Mouse (Mus musculus) embryonic facial prominence, embryonic 12.5 days (tissue): ENCODE measurements around the gene Slc27a5. TPM values are rescaled to one million over a fixed set of nuclear protein-coding genes. Genes with fewer than 3 reads are reported as not detected.

ENCODE experiments used
- ATAC-seq: fragments of 200-750 bp; cut with Nextera tagmentation; 2 replicates; pipeline ENCODE4 v1.8.0; 2017; ENCODE audit not compliant: insufficient number of reproducible peaks, insufficient read depth, low FRiP score, low TSS enrichment
- H3K27ac ChIP-seq: fragments of 300-500 bp; sonication (generic); 2 replicates; pipeline ENCODE4 v1.5.1; 2016; ENCODE audit warnings: mild to moderate bottlenecking
- H3K27me3 ChIP-seq: fragments of 300-500 bp; sonication (generic); 2 replicates; pipeline ENCODE4 v1.6.1; 2016; ENCODE audit warnings: mild to moderate bottlenecking, moderate library complexity
- H3K36me3 ChIP-seq: fragments of 300-500 bp; sonication (generic); 2 replicates; pipeline ENCODE4 v1.6.1; 2016; ENCODE audit warnings: mild to moderate bottlenecking
- H3K4me1 ChIP-seq: fragments of 300-500 bp; sonication (generic); 2 replicates; pipeline ENCODE4 v1.6.1; 2016
- H3K4me2 ChIP-seq: fragments of 300-500 bp; sonication (generic); replicated peaks from 2 replicates; pipeline ENCODE4 v1.6.1; 2016; ENCODE audit warnings: mild to moderate bottlenecking, moderate library complexity
- H3K4me3 ChIP-seq: fragments of 300-500 bp; sonication (generic); 2 replicates; pipeline ENCODE4 v1.5.1; 2016; ENCODE audit warnings: mild to moderate bottlenecking
- H3K9ac ChIP-seq: fragments of 300-500 bp; sonication (generic); 2 replicates; pipeline ENCODE4 v1.6.1; 2016; ENCODE audit warnings: mild to moderate bottlenecking, moderate library complexity
- H3K9me3 ChIP-seq: fragments of 300-500 bp; sonication (generic); 2 replicates; pipeline ENCODE4 v1.6.1; 2016; ENCODE audit warnings: mild to moderate bottlenecking, moderate library complexity
- WGBS: fragments of 180-500 bp; shearing (Covaris S2); methylation state at CpG from one replicate; pipeline ENCODE4 v1.1.7; 2016; 5-methylcytosine and 5-hydroxymethylcytosine counted together
- polyA plus RNA-seq: library from polyadenylated mRNA; unstranded; fragments of >200 nt; fragmentation: Nextera tagmentation; extraction: Ambion mirVana; gene quantifications from 2 replicates; pipeline ENCODE4 v1.2.1, GENCODE M21; 2016

The Slc27a5 gene
- polyA plus RNA-seq, 1 experiment from 2014 or later = not detected

DNA sequence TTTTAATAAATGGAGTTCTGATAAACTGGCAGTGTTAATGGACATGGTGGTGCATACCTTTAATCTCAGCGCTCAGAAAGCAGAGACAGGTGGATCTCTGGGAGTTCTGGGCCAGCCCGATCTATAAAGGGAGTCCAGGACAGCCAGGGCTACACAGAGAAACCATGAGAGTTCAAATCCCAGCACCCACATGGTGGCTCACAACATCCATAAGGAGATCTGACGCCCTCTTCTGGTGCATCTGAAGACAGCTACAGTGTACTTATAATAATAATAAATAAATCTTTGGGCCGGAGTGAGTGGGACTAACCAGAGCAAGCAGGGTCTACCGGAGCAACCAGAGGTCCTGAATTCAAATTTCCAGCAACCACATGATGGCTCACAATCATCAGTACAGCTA lies 5.4 kb upstream of the Slc27a5 start:
- Histone ChIP-seq H3K4me1 (peaks cover 11% of the 10 kb centered on the region), H3K27me3 (peaks cover 15% of the 10 kb centered on the region), H3K4me3 (no peak overlapping the region), H3K9ac (no peak overlapping the region), H3K27ac (no peak overlapping the region), H3K36me3 (peaks cover 31% of the 10 kb centered on the region), H3K4me2 (no peak overlapping the region), H3K9me3 (no peaks in the 10 kb centered on the region)
- no peak for ATAC-seq
- 76% methylated on average over 5 of the region's 5 CpGs for WGBS

DNA sequence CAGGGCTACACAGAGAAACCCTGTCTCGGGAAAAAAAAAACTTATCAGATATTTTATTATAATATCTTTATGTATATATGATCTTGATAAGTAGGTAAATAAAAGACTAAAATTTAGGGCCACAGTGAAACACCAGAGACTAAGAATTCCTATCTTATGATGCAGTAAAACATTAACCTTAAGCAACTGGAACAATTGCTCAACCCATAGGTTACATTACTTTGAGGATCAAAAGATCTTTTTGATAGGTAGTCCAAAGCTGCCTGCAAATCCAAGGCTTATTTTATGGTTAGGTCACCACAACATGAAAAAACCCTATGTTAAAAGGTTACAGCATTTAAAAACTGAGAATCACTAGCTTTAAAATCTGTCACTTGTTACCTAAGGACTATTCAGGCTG lies 3.6 kb upstream of the Slc27a5 start:
- no peak overlapping the region for H3K4me3 ChIP-seq
- H3K27me3 ChIP-seq = no peaks in the 10 kb centered on the region
- H3K4me1 ChIP-seq = no peaks in the 10 kb centered on the region
- WGBS = 87% methylated on average over 1 of the region's 1 CpGs
- H3K27ac ChIP-seq = no peak overlapping the region
- H3K36me3 ChIP-seq = peaks cover 16% of the 10 kb centered on the region
- no peaks in the 10 kb centered on the region for H3K9me3 ChIP-seq
- H3K4me2 ChIP-seq = no peak overlapping the region
- no peak overlapping the region for H3K9ac ChIP-seq
- no peak for ATAC-seq

DNA sequence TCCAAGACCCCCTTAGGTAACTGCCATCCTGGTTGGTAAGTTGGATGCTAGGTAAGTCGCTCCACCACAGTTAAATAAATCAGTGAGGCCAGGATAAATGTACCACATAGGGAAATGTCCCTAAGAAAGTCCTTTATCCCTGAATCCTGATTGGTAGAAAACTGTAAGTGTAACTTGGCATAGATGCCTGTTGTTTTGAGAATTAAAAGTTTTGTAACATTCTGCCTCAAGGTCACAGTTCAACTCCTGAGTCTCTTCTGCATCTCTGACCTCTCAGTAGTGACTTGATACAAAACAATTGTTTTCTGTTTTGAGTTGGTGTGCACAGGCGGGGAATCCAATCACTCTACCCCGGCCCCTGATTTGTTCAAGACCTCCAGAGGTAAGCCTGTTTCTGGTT lies 859 bp upstream of the Slc27a5 start, which contains the start of gene Trim28:
Gene Trim28, plus strand, starts transcription at position 264 of the 400 bp plus-strand sequence.
- 74% methylated on average over 3 of the region's 3 CpGs for WGBS
- H3K27ac ChIP-seq = no peak within 1 kb of the TSS
- no peaks in the 10 kb centered on the region for H3K36me3 ChIP-seq
- no peaks in the 10 kb centered on the region for H3K9me3 ChIP-seq
- ATAC-seq = no peak
- H3K4me3 ChIP-seq = no peak within 1 kb of the TSS
- H3K27me3 ChIP-seq = no peaks in the 10 kb centered on the region
- H3K4me2 ChIP-seq = no peak within 1 kb of the TSS
- H3K9ac ChIP-seq = no peak within 1 kb of the TSS
- no peaks in the 10 kb centered on the region for H3K4me1 ChIP-seq

DNA sequence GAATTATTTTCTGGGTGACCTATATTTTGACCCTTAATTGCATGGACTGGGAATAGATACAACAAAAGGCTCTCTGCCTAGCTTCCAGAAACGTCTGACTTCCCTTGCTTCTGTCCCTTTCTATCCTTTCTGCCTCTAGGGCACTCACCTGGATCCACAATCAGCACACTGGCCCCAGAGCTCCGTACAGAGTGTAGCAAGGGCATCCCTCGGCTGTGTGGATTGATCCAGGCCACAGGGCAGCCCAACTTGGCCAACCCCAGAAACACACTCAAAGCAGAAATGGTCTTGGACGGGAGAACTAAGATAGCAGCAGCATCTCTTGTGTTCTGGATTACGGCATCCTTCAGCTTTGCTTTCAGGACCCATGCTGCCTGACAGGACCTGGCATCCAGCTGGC lies 762 bp downstream of the Slc27a5 start:
- Histone ChIP-seq H3K36me3 (no peaks in the 10 kb centered on the region), H3K4me3 (no peak overlapping the region), H3K9ac (no peak overlapping the region), H3K27ac (no peak overlapping the region), H3K27me3 (no peaks in the 10 kb centered on the region), H3K9me3 (no peaks in the 10 kb centered on the region), H3K4me1 (no peaks in the 10 kb centered on the region), H3K4me2 (no peak overlapping the region)
- ATAC-seq = no peak
- 63% methylated on average over 5 of the region's 5 CpGs for WGBS

DNA sequence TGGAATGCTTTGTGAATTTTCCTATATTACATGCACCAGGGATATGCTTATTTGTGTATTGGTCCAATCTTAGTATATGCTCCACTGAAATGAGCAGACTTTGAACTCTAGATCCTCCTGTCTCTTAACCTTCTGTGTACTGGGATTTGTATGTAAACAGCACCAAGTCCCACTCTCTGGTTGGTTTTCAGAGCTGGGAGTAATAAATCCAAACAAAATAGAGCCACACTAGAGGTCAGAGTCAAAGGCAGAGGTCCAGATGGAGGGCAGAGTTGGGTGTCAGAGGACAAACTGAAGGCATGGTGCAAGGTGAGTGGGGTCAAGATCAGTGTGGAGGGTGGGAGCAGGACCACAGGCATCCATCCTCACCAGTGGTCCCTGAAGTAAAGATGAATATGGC lies 2.1 kb downstream of the Slc27a5 start:
- Histone ChIP-seq H3K27me3 (no peaks in the 10 kb centered on the region), H3K9ac (no peak overlapping the region), H3K9me3 (no peaks in the 10 kb centered on the region), H3K4me3 (no peak overlapping the region), H3K36me3 (no peaks in the 10 kb centered on the region), H3K4me1 (no peaks in the 10 kb centered on the region), H3K27ac (no peak overlapping the region), H3K4me2 (no peak overlapping the region)
- ATAC-seq = no peak

DNA sequence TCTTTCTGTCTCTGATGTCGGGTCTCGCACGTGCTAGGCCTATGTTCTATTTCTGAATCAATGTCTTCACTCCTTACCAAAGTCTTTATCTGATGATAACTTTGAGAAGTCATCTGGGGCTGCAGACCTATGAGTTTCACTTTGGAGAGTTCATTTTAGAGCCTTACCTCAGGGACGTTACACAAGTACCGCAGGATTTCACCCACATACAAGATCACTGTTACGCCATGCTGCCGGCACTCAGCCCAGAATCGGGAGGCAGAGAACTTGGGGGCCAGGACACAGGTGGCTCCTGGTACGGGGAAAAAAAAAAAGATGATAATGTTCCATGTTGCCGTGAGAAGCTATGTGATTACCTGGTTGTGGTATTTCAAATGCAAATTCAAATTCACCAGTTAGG lies 4.8 kb downstream of the Slc27a5 start:
- no peaks in the 10 kb centered on the region for H3K36me3 ChIP-seq
- no peak overlapping the region for H3K9ac ChIP-seq
- no peaks in the 10 kb centered on the region for H3K4me1 ChIP-seq
- H3K27ac ChIP-seq = no peak overlapping the region
- no peak overlapping the region for H3K4me3 ChIP-seq
- no peaks in the 10 kb centered on the region for H3K9me3 ChIP-seq
- H3K4me2 ChIP-seq = no peak overlapping the region
- ATAC-seq = no peak
- no peaks in the 10 kb centered on the region for H3K27me3 ChIP-seq
- 85% methylated on average over 10 of the region's 10 CpGs for WGBS

DNA sequence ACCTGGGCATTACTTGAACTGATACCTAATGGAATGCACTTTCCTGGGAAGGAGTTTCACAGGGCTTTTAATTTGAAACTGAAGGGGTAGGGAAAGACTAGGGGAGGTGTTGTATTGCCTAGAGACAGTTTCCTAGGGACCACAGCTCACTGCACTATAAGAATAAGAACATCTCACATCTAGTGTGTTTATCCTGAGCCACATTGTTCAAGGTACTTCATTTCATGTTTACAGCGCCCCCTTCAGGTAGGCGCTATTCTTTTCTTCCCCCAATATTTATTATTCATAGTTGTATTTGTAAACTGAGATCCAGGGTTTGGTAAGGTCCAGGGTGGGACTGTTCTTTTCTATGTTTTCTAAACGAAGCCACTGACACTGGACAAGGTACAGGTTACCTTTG lies 5.8 kb downstream of the Slc27a5 start:
- Histone ChIP-seq H3K9me3 (no peaks in the 10 kb centered on the region), H3K36me3 (no peaks in the 10 kb centered on the region), H3K4me1 (no peaks in the 10 kb centered on the region), H3K9ac (no peak overlapping the region), H3K4me3 (no peak overlapping the region), H3K27me3 (no peaks in the 10 kb centered on the region), H3K27ac (no peak overlapping the region), H3K4me2 (no peak overlapping the region)
- no peak for ATAC-seq
- 5% methylated on average over 3 of the region's 3 CpGs for WGBS

DNA sequence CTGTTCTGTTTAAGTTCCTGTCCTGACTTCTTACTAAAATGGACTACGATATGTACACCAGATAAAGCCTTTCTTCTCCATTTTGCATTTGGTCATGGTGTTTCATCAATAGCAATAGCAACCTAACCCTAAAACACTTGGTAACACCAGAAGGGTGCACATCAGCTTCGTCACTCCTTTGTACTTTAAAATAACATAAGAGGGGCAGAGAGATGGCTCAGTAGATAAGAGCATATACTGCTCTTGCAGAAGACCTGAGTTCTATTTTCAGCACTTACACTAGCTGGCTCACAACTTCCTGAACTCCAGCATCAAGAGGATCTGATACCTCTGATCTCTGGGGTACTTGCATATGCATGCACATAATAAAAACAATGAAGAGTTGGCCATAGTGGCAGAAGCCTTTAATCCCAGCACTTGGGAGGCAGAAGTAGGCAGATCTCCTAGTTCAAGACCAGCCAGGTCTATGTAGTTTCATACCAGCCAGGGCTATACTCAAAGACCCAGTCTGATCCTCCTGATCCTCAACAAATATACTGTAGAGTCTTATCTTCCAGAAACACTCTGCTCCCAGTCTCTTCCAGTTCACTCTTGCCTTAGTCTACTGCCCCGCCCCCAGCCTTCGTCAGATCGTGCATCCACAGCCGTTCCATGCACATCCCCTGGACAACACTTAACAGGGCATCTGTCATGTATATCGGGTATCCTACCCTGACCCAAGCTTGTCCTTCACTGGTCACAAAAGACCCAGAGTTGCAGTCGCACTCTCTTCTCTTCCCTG lies 10.4 kb downstream of the Slc27a5 start:
- H3K4me2 ChIP-seq = no peak overlapping the region
- WGBS = 82% methylated on average over 8 of the region's 8 CpGs
- H3K27me3 ChIP-seq = no peaks in the 10 kb centered on the region
- H3K9ac ChIP-seq = no peak overlapping the region
- peaks cover 2% of the 10 kb centered on the region; the same call in 1 of the 2 replicates for H3K36me3 ChIP-seq
- H3K4me1 ChIP-seq = no peaks in the 10 kb centered on the region
- no peak overlapping the region for H3K4me3 ChIP-seq
- ATAC-seq = no peak
- no peak overlapping the region for H3K27ac ChIP-seq
- H3K9me3 ChIP-seq = no peaks in the 10 kb centered on the region

DNA sequence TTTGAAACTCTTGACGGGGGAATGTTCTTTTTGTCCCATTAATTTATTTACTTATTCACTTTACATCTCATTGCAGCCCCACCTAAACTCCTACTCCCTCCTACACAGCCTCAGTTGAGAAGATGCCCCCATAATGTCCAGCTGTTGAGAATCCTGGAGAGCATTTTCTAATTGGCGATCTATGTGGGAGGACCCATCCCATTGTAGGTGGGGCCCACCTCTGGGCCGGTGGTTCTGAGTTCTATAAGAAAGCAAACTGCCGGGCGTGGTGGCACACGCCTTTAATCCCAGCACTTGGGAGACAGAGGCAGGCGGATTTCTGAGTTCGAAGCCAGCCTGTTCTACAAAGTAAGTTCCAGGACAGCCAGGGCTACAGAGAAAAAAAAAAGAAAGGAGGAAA lies 11.1 kb downstream of the Slc27a5 start:
- Histone ChIP-seq H3K27me3 (no peaks in the 10 kb centered on the region), H3K9me3 (no peaks in the 10 kb centered on the region), H3K27ac (no peak overlapping the region), H3K4me3 (no peak overlapping the region), H3K4me1 (no peaks in the 10 kb centered on the region), H3K36me3 (peaks cover 7% of the 10 kb centered on the region; the same call in 1 of the 2 replicates), H3K4me2 (no peak overlapping the region), H3K9ac (no peak overlapping the region)
- ATAC-seq = no peak
- WGBS = 87% methylated on average over 8 of the region's 8 CpGs

DNA sequence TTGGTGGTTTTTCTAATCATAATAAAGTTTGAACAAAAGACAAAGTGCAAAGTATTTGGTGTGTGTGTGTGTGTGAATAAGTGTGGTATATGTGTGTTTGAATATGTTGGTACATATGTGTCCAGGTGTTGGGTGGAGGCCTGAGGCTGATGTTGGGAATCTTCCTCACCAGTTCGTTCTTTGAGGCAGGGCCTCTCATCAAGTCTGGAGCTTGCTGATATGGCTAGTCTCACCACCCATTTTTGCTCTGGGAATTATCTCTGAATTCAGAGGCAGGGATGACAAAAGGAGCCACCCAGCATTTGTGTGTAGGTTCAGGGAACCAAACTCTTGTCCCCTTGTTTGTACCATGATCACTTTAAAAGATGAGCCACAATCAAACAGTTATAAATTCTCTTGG lies 12.3 kb downstream of the Slc27a5 start:
- 86% methylated on average over 1 of the region's 1 CpGs for WGBS
- Histone ChIP-seq H3K27ac (no peak overlapping the region), H3K4me2 (no peak overlapping the region), H3K27me3 (no peaks in the 10 kb centered on the region), H3K36me3 (peaks cover 7% of the 10 kb centered on the region; the same call in 1 of the 2 replicates), H3K9ac (no peak overlapping the region), H3K4me3 (no peak overlapping the region), H3K4me1 (no peaks in the 10 kb centered on the region), H3K9me3 (no peaks in the 10 kb centered on the region)
- ATAC-seq = no peak

DNA sequence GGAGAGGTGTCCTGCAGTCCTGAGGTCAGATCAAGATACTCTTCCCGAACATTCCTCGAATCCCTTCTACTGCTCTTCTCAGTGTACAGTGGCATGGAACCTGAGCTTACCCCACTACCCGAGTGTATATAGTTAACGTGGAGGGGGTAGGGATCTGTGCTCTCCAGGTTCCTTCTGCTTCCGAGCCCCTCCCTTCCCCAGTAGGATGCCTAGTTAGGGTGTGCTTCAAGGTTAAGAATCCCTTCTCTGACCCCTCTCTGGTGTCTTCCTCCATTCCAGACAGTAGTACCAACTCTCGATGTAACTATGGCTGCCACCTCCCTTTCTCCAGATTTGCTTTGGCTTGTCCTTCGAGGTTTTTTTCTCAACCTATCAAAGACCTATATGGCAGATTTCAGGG lies 17.7 kb downstream of the Slc27a5 start:
- peaks cover 9% of the 10 kb centered on the region; the same call in 1 of the 2 replicates for H3K4me1 ChIP-seq
- H3K27ac ChIP-seq = no peak overlapping the region
- no peak overlapping the region for H3K4me3 ChIP-seq
- no peak for ATAC-seq
- peaks cover 7% of the 10 kb centered on the region; the same call in 1 of the 2 replicates for H3K36me3 ChIP-seq
- no peaks in the 10 kb centered on the region for H3K27me3 ChIP-seq
- H3K4me2 ChIP-seq = no peak overlapping the region
- WGBS = 80% methylated on average over 7 of the region's 7 CpGs
- no peaks in the 10 kb centered on the region for H3K9me3 ChIP-seq
- no peak overlapping the region for H3K9ac ChIP-seq

DNA sequence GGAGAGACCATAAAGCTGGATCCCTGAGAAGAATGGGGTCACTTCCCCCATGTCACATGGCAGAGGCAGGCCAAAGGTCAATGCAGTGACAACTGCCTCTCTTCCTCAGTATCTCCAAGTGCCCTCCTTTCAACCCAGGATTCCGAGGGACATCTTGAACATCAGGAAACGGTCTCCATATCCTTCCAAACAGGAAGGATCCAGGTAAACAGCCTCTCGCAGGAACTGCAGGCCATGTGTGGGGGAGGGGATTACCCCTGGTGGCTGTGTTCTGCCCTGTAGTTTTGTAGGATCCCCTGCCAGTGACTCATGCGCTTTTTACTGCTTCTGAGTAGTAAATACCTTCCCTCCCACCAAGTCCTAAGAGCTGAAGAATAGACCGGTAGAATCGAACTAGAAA lies 18.2 kb downstream of the Slc27a5 start:
- Histone ChIP-seq H3K36me3 (peaks cover 7% of the 10 kb centered on the region; the same call in 1 of the 2 replicates), H3K4me3 (no peak overlapping the region), H3K4me1 (peaks cover 9% of the 10 kb centered on the region; the same call in 1 of the 2 replicates), H3K4me2 (no peak overlapping the region), H3K27me3 (no peaks in the 10 kb centered on the region), H3K27ac (no peak overlapping the region), H3K9me3 (no peaks in the 10 kb centered on the region), H3K9ac (no peak overlapping the region)
- ATAC-seq = no peak
- WGBS = 79% methylated on average over 6 of the region's 6 CpGs
